Mouse (Mus musculus) kidney, adult 8-10 months (tissue): ENCODE results near the gene Ninj2.

Experiments used
- DNase-seq, 2 experiments: peaks; one replicate each; pipeline ENCODE4 v3.0.0; 2022

Gene Ninj2

DNA sequence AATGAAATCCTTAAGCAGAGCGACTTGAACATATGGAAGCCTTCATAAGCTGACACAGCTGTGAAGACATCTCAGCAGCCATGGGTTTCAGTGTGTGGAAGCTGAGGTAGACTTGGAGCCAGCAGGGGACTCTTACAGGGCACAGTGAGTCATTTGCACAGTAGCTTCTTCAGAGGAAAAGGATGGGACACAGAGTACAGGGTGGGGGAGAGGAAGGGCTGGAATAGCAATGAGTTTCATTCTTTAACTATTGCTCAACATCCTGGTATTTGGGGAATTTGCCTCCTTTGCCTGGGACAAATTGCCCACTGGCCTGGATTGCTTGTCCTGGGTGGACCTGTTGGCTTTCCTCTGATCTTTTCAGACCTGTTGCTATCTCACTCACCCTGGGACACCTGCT lies 52.3 kb downstream of the Ninj2 start:
- peak in 1 of 2 experiments; percentile 48 for DNase-seq

DNA sequence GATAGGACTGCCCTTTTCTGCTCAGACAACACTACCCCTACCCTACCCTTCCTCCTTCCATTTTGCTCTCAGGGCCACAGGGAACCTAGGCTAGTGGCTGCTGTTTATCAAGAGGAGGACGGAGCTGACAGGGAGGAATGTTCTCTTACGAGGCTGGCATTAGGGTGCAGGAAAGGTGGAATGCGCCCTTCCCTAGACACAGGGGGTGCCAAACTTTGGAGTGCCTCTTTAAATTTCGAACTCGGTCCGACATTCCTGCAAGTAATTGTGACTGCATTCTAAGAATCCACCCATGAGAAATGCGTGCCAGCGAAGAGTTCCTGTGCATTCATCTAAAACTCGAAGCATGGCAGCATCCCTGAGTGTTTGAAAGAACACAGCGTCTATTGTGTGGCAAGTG lies 53.5 kb downstream of the Ninj2 start:
- DNase-seq = peak in 1 of 2 experiments; percentile 46

DNA sequence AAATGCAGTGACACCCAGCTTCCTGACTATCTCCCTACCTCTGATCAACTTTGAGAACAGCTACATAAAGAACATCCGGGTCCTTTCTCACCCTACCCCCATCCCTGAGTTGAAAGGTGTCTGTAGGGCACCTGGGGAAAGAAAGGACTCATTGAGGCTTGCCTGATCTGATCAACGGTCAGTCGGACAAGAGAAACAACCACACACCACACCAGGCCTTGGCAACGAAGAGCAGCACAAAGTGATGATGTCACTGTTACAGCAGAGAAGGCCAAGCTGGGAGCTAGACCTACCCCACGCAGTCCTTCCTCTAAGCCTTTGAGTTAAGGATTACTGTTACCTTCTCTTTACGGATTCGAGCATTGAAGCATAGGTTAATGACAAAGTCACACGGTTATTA lies 54.3 kb downstream of the Ninj2 start:
- no peak for DNase-seq

DNA sequence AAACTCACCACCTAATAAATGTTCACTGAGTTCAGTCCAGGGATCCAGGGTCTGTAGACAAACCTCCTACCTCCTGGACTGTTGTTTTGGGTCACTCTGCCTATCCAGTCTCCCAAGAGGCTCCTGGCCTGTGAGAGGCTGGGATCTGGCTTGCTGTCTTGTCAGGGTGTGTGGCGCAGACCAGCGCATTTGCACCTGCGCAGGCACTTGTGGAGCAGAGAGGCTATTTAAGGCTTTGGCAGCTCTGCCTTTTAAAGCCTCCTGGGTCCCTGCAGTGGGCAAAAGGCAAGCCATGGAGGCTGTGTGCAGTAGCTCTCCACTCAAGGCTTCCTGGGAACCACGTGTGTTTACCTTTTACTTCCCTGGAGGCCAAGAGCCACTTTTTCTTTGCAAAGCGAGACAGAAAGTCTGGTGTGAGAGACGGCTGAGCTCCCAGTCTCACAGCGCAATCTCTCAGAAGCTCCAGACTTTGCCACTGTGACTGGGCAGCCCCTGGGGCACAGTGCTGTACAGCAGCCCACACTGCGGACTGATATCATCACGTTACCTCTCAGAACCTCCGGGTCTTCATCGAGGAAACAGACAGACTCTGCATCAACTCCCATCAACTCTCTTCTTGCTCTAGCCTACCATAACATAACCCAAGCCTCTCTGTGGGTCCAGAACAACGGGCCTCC lies 55.7 kb downstream of the Ninj2 start:
- no peak for DNase-seq

DNA sequence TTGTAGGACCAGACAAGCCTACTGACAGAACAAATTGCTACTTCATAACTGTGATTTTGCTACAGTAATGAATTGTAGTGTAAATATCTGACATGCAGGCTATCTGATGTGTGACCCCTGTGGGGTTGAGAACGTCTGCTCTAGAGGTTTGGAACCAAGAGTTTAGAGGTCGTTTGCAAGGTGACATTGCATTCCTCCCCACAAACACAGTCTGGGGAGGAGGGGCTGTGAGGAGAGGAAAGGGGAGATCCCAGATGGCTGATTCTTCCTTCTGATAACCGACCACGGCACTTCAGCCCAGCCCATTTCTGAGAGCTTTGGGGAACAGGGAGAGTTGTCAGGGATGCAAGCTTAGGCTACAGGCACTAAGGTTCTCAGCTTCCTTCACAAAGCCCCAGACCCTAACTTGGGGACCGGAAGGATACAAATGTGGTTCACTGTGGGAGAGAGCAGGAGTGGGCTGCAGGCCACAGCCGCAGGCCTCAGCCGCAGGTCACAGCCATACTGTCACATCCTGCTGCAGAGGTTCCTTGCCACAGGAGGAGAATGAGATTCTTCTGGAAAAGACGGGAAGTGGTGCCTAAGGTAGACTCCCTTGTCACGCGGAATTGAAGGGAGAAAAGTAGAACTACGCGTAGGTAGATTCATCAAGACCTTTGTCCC lies 56.4 kb downstream of the Ninj2 start:
- DNase-seq = no peak

DNA sequence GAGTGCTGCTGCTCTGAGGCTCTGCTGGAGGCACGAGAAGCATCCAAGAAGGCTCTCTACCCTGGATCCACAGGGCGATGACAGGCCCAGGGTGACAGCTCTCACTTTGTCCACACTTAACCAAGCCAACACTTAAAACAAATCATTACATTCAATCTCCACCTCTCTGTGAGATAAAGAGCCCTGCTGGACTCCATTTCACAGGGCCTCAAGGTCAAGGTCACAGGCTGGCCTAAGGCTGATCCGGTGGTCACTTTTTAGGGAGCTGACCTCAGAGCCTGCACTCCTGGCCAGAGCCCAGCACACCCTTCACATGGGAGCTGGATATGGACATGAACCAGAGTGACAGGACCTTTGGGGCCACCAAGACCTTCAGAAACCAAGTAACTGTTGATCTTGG lies 57.1 kb downstream of the Ninj2 start:
- DNase-seq = no peak

DNA sequence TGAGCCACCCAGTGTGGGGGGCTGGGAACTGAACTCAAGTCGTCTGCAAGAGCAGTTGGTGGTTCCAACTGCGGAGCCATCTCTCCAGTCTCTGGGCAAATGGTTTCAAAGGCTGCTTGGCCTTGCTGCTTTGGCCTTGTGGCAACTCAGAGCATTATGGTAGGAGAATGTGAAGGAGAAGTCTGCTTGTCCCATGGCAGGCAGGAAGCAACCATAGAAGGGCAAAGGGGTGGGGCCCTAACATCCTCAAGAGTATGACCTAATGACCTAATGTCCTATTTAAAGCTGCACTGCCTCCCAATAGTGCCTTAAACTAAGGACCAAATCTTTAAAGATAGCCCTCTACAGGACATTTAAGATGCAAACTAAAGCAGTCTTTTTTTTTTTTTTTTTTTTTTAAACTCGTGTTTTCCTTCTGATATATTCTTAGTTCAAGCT lies 58.5 kb downstream of the Ninj2 start:
- no peak for DNase-seq

DNA sequence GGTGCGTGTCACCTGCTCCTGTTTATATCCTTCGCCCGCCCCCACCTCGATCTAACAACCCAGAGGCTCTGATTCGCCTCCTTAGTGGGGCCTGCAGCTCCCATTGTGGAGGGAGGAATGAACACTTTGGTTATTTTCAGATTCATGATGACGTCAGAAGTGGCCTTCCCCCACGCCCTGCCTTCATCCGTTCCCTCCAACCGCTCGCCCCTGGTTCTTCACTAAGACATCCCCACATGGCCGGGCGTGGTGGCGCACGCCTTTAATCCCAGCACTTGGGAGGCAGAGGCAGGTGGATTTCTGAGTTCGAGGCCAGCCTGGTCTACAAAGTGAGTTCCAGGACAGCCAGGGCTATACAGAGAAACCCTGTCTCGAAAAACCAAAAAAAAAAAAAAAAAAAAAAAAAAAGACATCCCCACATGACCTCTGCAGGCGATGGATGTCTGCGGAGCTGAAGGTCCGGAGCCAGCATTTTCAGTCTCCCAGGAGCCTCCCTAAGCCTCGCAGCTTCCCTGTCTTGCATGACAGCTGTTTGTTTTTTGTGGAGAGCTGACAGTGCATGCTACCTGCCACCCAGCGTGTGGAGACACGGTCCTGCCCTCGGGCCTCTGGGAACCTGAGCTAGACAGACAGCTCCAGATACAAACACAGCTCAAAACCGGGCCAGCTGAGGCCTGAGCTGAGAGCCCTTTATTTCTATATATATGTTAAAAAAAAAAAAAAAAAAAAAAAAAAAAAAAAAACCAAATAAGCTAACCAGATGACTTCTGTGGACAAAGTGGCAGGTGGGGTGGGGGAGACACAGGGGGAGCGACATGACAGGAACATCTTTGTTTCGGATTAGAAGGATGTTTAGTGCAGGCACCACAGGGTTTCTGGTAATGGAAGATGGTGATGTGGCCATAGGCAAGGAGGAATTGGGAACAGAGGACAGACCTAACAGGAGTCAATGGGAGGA lies 59.9 kb downstream of the Ninj2 start:
- DNase-seq = no peak

DNA sequence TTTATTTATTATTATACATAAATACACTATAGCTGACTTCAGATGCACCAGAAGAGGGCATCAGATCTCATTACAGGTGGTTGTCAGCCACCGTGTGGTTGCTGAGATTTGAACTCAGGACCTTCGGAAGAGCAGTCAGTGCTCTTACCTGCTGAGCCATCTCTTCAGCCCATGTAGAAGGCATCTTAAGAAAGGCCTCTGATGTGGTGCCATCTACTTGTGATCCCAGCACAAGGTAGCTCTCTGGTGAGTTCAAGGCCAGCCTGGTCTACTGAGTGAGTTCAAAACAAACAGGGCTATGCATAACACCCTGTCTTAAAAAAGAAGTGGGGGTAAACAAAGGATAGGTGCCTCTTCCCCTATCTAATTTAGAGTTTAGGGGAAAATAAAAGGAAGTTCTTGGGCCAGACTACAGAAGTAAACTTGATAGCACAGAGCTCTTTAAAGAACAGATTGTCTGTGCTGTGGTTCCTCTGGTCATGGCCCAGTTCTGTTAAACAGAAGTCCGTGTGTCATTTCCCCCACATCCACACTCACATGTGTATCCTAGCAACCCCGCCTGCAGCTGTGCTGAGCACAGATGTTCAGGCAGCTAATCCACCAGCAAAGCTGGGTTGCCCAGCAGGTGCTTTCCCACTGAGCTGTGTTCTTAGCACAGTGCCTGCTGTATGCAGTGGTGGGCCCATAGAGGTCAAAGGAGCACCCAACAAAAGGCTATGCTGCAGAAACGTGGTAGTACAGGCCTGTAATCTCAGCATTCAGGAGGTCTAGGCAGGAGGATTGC lies 61.6 kb downstream of the Ninj2 start:
- no peak for DNase-seq

DNA sequence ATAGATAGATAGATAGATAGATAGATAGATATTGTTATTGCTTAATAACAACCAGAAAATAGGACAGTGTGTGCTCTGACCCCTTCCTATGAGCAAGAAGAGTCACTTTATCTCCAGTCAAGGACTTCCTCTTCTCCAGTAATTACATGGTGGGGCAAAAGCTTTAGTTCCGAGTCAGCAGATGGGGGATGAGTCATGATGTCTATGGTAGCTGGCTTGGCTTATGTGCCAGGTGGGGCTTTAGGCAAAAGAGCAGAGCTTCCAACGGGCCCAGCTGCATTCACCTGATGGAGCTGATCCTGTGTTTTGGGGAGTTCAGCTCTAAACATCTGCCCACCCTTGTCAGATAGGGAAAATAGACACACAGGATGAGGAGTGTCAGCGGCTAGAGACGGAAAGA lies 62.4 kb downstream of the Ninj2 start:
- DNase-seq = no peak

DNA sequence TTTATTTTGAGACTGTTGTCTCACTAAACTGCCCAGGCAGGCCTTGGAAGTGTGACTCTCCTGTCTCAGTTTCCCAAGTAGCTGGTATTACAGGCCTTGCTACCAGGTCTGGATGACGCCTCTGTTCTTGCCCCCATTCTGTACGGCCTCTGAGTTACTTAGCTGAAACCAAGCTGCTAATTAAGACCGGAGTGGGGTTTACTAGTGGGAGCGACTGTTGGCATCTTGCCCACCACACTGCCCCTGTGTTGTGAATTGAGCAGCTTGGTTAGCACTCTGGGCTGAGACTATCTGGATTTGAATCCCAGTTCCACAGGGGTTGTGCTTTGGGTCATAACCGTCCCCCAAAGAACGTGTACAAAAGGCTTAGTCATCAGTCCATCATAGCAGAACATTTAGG lies 64.3 kb downstream of the Ninj2 start:
- no peak for DNase-seq

DNA sequence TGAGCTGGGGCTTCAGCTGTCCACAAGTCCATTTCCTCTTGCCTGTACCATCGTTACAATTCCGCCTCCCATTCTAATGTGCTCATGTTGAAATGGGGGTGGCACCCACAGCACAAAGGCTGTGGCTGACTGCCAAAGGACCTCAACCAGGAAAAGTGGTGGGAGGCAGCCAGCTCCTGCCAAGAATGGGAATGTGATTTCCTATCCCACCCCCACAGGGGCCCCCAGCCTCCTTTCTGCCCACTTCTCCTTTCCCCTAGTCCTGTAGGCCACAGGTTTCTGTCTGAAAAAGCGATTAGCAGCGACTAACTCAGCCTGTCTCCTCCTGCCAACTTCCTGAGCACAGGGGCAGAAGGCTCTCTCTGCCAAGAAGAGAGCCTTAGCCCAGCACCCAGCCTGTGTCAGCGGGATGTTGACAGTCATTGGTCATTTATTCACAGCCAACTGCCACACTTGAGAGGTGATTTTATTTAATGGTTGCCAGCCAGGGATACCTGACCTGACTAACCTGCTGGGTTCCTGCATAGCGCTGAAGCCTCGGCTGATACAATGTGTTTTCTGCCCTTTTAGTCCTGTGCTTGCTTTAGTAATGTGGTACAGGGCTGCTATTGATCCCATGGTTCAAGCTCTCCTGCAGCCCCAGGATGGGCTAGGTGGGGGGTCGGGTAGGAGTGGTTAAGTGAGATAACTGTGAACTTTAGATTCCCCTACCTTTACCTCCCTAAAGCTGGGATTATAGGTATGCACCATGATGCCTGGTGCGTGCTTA lies 66.2 kb downstream of the Ninj2 start:
- peak; percentile 52 to 75 for DNase-seq

DNA sequence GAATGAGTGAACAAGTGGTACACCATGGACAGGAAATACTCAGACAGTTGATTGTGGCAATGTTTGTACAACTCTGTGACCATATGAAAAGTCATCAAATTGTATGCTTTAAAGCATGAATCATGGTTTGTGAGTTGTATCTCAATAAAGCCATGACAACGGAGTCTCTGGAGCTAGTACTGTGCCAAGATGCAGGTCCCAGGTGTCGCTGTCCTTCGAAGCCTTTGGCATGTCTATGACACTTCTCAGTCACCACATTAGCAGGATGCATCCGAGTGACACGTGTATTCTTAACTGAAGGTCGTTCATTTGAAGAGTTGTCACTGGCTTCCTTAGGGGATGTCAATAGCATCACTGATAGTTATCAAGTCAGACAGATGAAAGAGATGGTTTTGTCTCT lies 69.8 kb downstream of the Ninj2 start:
- no peak for DNase-seq

DNA sequence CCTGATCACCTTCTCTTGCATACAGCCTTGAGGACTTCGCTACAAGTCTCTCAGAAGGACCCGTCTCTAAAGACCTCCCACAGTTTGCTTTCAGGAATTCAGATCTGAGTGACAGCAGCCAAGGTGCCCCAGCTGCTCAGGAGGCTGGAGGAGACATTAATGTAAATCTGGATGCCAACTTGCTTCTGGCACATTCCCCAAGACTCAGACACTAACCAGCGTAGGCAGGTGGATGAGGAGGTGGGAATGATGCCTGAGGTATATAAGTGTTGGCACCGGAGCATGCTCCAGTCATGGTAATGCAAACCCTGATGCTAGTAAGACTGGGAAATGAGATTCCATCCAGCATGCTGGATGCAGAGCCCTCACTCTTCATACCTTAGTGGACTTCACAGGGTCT lies 71.6 kb downstream of the Ninj2 start:
- DNase-seq = no peak

DNA sequence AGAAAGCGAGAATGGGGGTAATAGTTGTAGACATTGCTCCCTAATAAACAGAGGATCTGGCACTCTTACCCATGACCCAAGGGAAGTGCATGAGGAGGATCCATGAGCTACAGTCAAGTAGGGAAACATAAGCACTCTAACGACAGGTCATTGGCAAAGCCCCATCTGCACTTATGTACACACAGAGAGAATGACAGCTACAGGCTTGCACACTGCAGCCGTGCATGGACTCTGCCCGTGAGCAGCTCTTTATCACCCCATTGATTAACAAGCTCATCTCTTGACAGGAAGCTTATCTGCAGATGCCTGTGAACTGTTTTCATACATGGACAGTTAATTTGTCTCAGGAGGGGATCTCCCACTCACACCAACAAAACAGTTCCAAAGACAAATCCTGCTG lies 74.4 kb downstream of the Ninj2 start:
- no peak for DNase-seq

DNA sequence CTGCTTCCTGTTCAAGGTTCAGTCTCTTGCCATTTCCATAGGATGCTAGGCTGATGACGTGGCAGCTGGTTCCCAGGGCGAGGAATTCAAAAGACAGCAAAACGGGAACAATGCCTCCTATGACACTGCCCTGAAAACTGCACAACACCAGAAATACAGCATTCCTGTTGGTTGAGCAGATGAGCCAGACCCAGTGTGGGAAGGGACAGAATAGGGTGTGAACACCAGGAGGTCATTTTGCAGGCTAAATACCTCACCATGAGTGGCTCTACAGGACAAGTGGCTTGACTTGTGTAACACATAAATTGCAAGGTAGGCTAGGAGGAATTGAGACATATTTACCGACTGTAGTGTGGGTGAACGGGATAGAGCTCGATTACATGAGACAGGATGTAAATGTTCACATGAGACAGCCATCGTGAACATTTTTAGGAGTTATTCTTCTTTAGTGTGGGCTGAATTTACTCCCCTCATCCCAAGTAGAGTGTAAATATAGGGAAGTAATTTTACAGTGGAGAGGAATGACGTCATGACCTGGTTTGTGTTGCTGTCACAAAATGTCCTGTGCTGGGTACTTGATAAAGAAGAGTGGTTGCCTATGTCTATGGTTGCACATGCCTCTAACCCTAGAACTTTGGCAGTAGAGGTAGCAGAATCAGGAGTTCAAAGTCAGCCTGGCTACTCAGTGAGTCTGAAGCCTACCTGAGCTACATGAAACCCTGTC lies 79.3 kb downstream of the Ninj2 start:
- no peak for DNase-seq

DNA sequence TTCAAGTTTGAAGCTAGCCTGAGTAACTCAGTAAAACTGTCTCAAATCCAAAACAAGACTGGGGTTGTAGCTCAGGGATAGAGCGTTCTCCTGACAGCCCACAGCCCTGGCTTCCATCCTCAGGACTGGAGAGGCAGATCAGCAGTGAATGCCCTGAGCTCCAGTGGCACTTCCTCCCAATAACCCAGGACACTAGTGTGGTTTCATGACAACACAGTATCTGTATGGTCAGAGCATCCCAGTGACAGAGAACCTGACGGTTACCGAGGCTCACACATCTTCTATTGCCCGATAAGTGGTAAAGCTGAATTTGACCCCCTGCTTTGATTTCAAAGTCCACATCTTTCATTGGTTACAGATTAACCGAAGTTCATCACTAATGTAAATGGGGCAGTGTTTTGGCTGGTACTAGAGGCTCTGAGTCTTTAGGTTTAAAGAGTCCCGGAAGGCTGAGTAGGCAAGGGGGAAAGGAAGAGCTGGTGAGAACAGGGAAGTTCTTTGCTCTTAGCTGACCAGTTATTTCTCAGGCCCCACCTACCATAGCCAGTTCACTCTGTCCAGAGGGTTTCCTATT lies 81.0 kb downstream of the Ninj2 start:
- DNase-seq = peak; percentile 37 to 81

DNA sequence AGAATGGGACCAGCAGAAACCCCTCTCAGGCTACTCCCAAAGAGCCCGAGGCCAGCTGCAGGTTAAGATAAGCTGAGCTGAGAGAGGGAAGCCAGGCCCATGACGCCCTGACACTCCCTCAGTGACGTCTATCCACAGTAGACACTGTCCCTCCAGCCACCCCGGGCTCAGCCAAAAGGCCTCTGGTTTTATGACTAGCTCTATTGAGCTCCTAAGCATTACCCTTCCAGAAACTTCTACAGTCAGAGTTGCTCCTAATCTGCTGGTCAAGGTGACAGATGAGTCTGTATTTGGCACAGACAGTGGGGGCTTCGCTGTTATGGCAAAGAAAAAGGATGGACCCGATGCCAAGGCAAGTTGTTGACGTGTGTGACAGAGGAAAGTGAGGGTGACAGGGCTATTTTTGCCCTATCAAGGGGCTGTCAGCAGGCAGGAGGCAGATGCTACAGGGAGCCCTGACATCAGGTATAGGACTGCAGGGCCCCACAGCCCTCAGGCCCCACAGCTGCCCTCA lies 81.5 kb downstream of the Ninj2 start:
- no peak for DNase-seq

DNA sequence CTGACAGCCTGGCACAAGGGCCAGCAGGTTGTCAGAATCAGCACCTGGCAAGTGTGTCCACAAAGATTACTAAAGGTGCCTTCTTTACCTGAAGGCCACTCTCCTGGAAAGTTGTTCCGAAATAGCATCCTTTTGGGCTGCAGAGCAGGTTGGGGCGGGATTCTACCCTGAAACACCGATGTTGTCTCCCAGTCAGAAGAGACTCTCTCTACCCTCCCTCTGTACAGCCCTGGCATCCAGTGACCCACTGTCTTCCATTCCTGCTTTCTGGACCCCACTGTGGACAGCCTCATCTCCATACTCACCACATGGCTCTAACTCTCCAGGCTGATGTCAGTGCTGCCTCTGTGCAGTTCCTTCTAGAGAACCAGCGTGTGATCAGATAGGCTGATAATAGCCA lies 82.5 kb downstream of the Ninj2 start:
- DNase-seq = no peak

DNA sequence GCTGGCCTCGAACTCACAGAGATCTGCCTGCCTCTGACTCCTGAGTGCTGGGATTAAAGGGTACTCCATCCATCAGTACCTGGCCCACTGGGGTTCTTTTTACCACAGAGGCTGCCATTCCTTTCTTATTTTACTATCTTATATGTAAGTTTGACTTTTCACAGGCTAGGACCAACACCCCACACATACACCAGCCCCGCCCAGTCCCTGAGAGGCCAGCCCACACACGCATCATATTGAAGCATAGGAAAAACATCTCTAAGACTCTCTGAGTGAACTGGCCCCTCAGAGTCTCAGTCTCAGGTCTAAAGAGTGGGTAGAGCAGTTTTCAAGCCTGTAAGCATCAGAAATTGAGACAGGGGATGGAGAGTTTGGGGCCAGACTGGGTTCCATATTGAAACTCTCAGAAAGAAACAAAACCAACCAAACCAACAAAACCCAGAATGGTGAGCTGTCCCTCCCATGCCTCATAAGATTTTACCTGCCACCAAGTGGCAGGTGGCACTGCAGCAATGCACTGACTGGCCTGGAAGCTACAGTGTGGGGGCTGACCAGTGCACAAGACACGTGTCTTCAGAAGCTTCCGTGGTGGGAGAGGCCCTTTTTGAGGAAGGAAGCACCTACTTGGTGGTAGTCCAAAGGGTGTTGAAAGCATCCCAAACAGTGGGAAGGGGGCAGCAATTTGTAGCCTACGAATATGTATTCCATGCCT lies 86.0 kb downstream of the Ninj2 start:
- DNase-seq = no peak
